Mouse (Mus musculus): Measurements from ENCODE around the gene Mb. TPM values are rescaled to one million over a fixed set of nuclear protein-coding genes. Genes with fewer than 3 reads are reported as not detected.
A peak's percentile ranks its signal among the peaks of the same experiment; 100 is the strongest.

Gene Mb
- total RNA-seq (2021) = 1,000 to 10,000 TPM; 6,207 to 7,219 TPM

GRCm38 (mm10) chr15:77050570-77050969 is at the start of gene Mb:
Gene Mb (minus strand): TSS chr15:77050670.
- no peak for DNase-seq

GRCm38 (mm10) chr15:77099756-77100155 is 49.3 kb upstream of the Mb start:
- DNase-seq = no peak

GRCm38 (mm10) chr15:77097358-77097757 is 46.9 kb upstream of the Mb start:
- DNase-seq = no peak

GRCm38 (mm10) chr15:77095216-77095615 is 44.7 kb upstream of the Mb start:
- DNase-seq = no peak

- DNase-seq = no peak
These were observed 44.0 kb upstream of the Mb start for GRCm38 (mm10) chr15:77094431-77094830.

GRCm38 (mm10) chr15:77091394-77091793 is 40.9 kb upstream of the Mb start:
- no peak for DNase-seq

GRCm38 (mm10) chr15:77090531-77090930 is 40.1 kb upstream of the Mb start:
- DNase-seq = no peak

- no peak for DNase-seq
These were observed 38.8 kb upstream of the Mb start for GRCm38 (mm10) chr15:77089249-77089648.

GRCm38 (mm10) chr15:77086488-77086887 is 36.0 kb upstream of the Mb start:
- DNase-seq = no peak

- DNase-seq = peak; percentile 78
These were observed 35.3 kb upstream of the Mb start for GRCm38 (mm10) chr15:77085818-77086217.

- DNase-seq = no peak
These were observed 31.0 kb upstream of the Mb start for GRCm38 (mm10) chr15:77081454-77081853.

GRCm38 (mm10) chr15:77080684-77081254 is 30.3 kb upstream of the Mb start:
- no peak for DNase-seq

GRCm38 (mm10) chr15:77079890-77080361 is 29.5 kb upstream of the Mb start:
- DNase-seq = peak; percentile 35

- no peak for DNase-seq
These were observed 28.9 kb upstream of the Mb start for GRCm38 (mm10) chr15:77079256-77079822.

- DNase-seq = no peak
These were observed 28.3 kb upstream of the Mb start for GRCm38 (mm10) chr15:77078786-77079185.

- DNase-seq = no peak
These were observed 27.4 kb upstream of the Mb start for GRCm38 (mm10) chr15:77077906-77078305.

GRCm38 (mm10) chr15:77076523-77076922 is 26.1 kb upstream of the Mb start:
- DNase-seq = no peak

GRCm38 (mm10) chr15:77072556-77073163 is 22.2 kb upstream of the Mb start:
- no peak for DNase-seq

- peak; percentile 37 for DNase-seq
These were observed 21.0 kb upstream of the Mb start for GRCm38 (mm10) chr15:77071501-77071900.

- no peak for DNase-seq
These were observed 20.3 kb upstream of the Mb start for GRCm38 (mm10) chr15:77070745-77071268.

GRCm38 (mm10) chr15:77069019-77069418 is 18.5 kb upstream of the Mb start:
- peak; percentile 49 for DNase-seq

- DNase-seq = peak; percentile 69
These were observed 18.0 kb upstream of the Mb start for GRCm38 (mm10) chr15:77068439-77068861.

GRCm38 (mm10) chr15:77066233-77066632 is 15.8 kb upstream of the Mb start:
- no peak for DNase-seq
